Mouse (Mus musculus): ENCODE measurements at regions not wholly inside any gene's neighbourhood (a gene's known extent, or its start where the extent isn't known, plus 50 kb on each side); places are given as distances from the start of the nearest gene placed in this dataset.

GRCm38 (mm10) chr15:6044511-6045256, 254.9 kb upstream of the Dab2 start:
- no peak for TF ChIP-seq CTCF (conservative IDR thresholded peaks at IDR 0.05; ENCODE audit: low read length)
- no peak for TF ChIP-seq POU5F1 (IDR thresholded peaks at IDR 0.05; ENCODE audit: borderline replicate concordance, low read length)

Measured in E14TG2a.4 (cell line).